In the genomic region with DNA sequence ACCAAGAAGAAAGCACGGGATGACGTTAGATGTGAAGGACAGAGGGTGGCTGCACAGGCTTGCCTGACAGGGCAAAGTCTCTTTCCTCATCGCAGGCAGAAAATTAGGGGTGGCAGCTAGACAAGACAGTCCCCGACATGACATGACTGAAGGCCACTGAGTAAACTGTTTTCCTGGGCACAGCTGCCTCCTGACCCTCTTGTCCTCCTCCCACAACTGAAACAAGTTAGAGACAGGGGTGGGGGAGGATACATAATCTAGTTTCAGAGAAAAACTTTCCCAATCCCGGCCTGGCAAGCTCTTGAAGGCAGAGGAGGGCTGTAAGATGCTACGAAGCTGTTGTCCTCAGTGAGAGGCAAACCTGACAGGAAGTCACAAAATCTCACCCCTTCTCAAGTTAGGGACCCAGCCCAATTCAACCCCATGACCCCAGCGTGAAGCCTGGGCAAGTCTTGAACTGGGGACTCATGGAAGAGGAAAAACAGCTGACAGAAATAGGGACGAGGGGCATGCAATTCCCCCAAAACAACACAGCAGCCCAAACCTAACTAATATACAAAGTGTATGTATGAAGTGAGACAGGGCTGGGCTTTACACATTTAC, we compare ENCODE assay signal across 8 mouse cellular contexts. TPM values are rescaled to one million over a fixed set of nuclear protein-coding genes. Genes with fewer than 3 reads are reported as not detected.
DNase-seq lines count a peak whose midpoint lies in the region; ATAC-seq and TF ChIP-seq lines count a peak whose summit lies in the region.

No protein-coding gene starts in this region.

- peak; percentile 24 for DNase-seq in gastrocnemius, adult 2 months
- no peak for DNase-seq in gastrocnemius, postnatal 14 days
- DNase-seq in midbrain, embryonic 10.5 days (ENCODE audit: low spot score) = no peak

- no peaks in the 10 kb centered on the region for H3K27me3 ChIP-seq in hindbrain, embryonic 13.5 days
- no peaks in the 10 kb centered on the region for H3K27me3 ChIP-seq in midbrain, embryonic 10.5 days (ENCODE audit: low read depth, poor library complexity, severe bottlenecking)

- no peak for TF ChIP-seq POLR2A in bone marrow macrophage, adult 2 months (IDR thresholded peaks at IDR 0.05; ENCODE audit: borderline replicate concordance, low read depth, low read length)

- no peak for TF ChIP-seq CTCF in gastrocnemius, adult 2 months (IDR thresholded peaks at IDR 0.05)
- TF ChIP-seq CTCF in bone marrow macrophage, adult 2 months (IDR thresholded peaks at IDR 0.05; ENCODE audit: low read depth, low read length) = no peak

- no peak for ATAC-seq in hindbrain, embryonic 13.5 days (ENCODE audit: low FRiP score)
- no peak for ATAC-seq in monocyte, adult 5-6 weeks (replicated peaks; ENCODE audit: insufficient number of reproducible peaks, low FRiP score, low TSS enrichment, poor library complexity, severe bottlenecking)
- no peak for ATAC-seq in CD4-positive, CD25-positive, alpha-beta regulatory T cell, adult 4 months
- ATAC-seq in erythroid progenitor cell, adult 5-6 weeks (replicated peaks; ENCODE audit: low FRiP score, poor library complexity, severe bottlenecking) = no peak

- H3K36me3 ChIP-seq in hindbrain, embryonic 13.5 days = 0 out of 2 replicates have a peak, but pooled peaks cover 3% of the 10 kb centered on the region
- H3K36me3 ChIP-seq in midbrain, embryonic 10.5 days = peaks cover 5% of the 10 kb centered on the region; the same call in 1 of the 2 replicates

- peak overlapping the region; percentile 84 for H3K4me2 ChIP-seq in hindbrain, embryonic 13.5 days

- H3K27ac ChIP-seq in gastrocnemius, adult 2 months = peak overlapping the region; percentile 98
- peak overlapping the region; percentile 86 for H3K27ac ChIP-seq in bone marrow macrophage, adult 2 months (ENCODE audit: insufficient read depth, low read depth, low read length)
- peak overlapping the region; percentile 95 for H3K27ac ChIP-seq in hindbrain, embryonic 13.5 days
- H3K27ac ChIP-seq in midbrain, embryonic 10.5 days (replicated peaks) = peak overlapping the region; percentile 97

- intact Hi-C loops in gastrocnemius, adult 2 months (cut with DNase I) = no loop called here
- intact Hi-C loops in gastrocnemius, postnatal 14 days (cut with DNase I; ENCODE audit: low total_unique reads) = no loop called here

- H3K9ac ChIP-seq in hindbrain, embryonic 13.5 days = peak overlapping the region; percentile 97

- no peaks in the 10 kb centered on the region for H3K9me3 ChIP-seq in hindbrain, embryonic 13.5 days
- no peaks in the 10 kb centered on the region for H3K9me3 ChIP-seq in midbrain, embryonic 10.5 days (replicated peaks)

- peak overlapping the region; percentile 78 for H3K4me3 ChIP-seq in gastrocnemius, adult 2 months
- peak overlapping the region; percentile 73 for H3K4me3 ChIP-seq in bone marrow macrophage, adult 2 months (ENCODE audit: insufficient read depth, low read length)
- H3K4me3 ChIP-seq in hindbrain, embryonic 13.5 days = peak overlapping the region; percentile 91
- H3K4me3 ChIP-seq in midbrain, embryonic 10.5 days = peak overlapping the region; percentile 86

- H3K4me1 ChIP-seq in bone marrow macrophage, adult 2 months (ENCODE audit: control insufficient read depth, insufficient read depth, low read length) = peaks cover 33% of the 10 kb centered on the region
- H3K4me1 ChIP-seq in hindbrain, embryonic 13.5 days (replicated peaks) = peaks cover 66% of the 10 kb centered on the region
- peaks cover 79% of the 10 kb centered on the region for H3K4me1 ChIP-seq in midbrain, embryonic 10.5 days

- whole genome bisulfite sequencing in hindbrain, embryonic 13.5 days = 23% methylated on average over 8 of the region's 8 CpGs
- WGBS in midbrain, embryonic 10.5 days = 29% methylated on average over 8 of the region's 8 CpGs

RNA-seq across cellular contexts. Expression of gene Lrp1, which starts 1.7 kb away (rescaled TPM):
- total RNA-seq in gastrocnemius, adult 2 months (2021) = 10 to 100 TPM; 34.6 to 71.3 TPM
- total RNA-seq in gastrocnemius, postnatal 14 days (2021) = 100 to 1,000 TPM in 1 of 2 experiments, 10 to 100 TPM in 1; 73.8 to 101 TPM
- polyA plus RNA-seq in bone marrow macrophage, adult 2 months (2012; ENCODE audit: insufficient read depth, insufficient read length, missing spikeins) = 361 and 418 TPM in 2 replicates
- polyA plus RNA-seq in hindbrain, embryonic 13.5 days (2015; fragmentation: Nextera tagmentation; extraction: Ambion mirVana) = 101 and 108 TPM in 2 replicates
- 54.9 and 69.8 TPM in 2 replicates for polyA plus RNA-seq in midbrain, embryonic 10.5 days (2016; fragmentation: Nextera tagmentation; extraction: Ambion mirVana)
- 147 to 219 TPM (median 171 TPM) in 3 replicates for total RNA-seq in monocyte, adult 5-6 weeks (2017)
- under 1 TPM; 0.30 to 0.96 TPM for polyA plus RNA-seq in CD4-positive, CD25-positive, alpha-beta regulatory T cell, adult 4 months (2017; shearing (Covaris generic))
- 19.7 and 21.6 TPM in 2 replicates for total RNA-seq in erythroid progenitor cell, adult 5-6 weeks (2015; ENCODE audit: low replicate concordance)
- total RNA-seq in erythroid progenitor cell, adult 5-6 weeks (2017; ENCODE audit: low replicate concordance) = 11.5 and 13.1 TPM in 2 replicates

RNA-seq across cellular contexts. Expression of gene Stat6, which starts 23.6 kb away (rescaled TPM):
- 10 to 100 TPM; 17.1 to 18.9 TPM for total RNA-seq in gastrocnemius, adult 2 months (2021)
- 10 to 100 TPM; 16.1 to 16.6 TPM for total RNA-seq in gastrocnemius, postnatal 14 days (2021)
- 128 and 144 TPM in 2 replicates for polyA plus RNA-seq in bone marrow macrophage, adult 2 months (2012; ENCODE audit: insufficient read depth, insufficient read length, missing spikeins)
- 4.9 and 5.0 TPM in 2 replicates for polyA plus RNA-seq in hindbrain, embryonic 13.5 days (2015; fragmentation: Nextera tagmentation; extraction: Ambion mirVana)
- polyA plus RNA-seq in midbrain, embryonic 10.5 days (2016; fragmentation: Nextera tagmentation; extraction: Ambion mirVana) = 8.2 and 8.9 TPM in 2 replicates
- total RNA-seq in monocyte, adult 5-6 weeks (2017) = 171 to 211 TPM (median 204 TPM) in 3 replicates
- polyA plus RNA-seq in CD4-positive, CD25-positive, alpha-beta regulatory T cell, adult 4 months (2017; shearing (Covaris generic)) = 100 to 1,000 TPM; 173 to 320 TPM
- 11.5 and 26.8 TPM in 2 replicates for total RNA-seq in erythroid progenitor cell, adult 5-6 weeks (2015; ENCODE audit: low replicate concordance)
- total RNA-seq in erythroid progenitor cell, adult 5-6 weeks (2017; ENCODE audit: low replicate concordance) = 11.3 and 16.6 TPM in 2 replicates

RNA-seq across cellular contexts. Expression of gene Nemp1, which starts 47.5 kb away (rescaled TPM):
- 1 to 10 TPM; 1.5 to 2.1 TPM for total RNA-seq in gastrocnemius, adult 2 months (2021)
- 1 to 10 TPM; 2.3 to 2.7 TPM for total RNA-seq in gastrocnemius, postnatal 14 days (2021)
- polyA plus RNA-seq in bone marrow macrophage, adult 2 months (2012; ENCODE audit: insufficient read depth, insufficient read length, missing spikeins) = 11.0 and 13.5 TPM in 2 replicates
- polyA plus RNA-seq in hindbrain, embryonic 13.5 days (2015; fragmentation: Nextera tagmentation; extraction: Ambion mirVana) = 3.9 and 4.0 TPM in 2 replicates
- 9.0 TPM in 2 replicates for polyA plus RNA-seq in midbrain, embryonic 10.5 days (2016; fragmentation: Nextera tagmentation; extraction: Ambion mirVana)
- 16.1 to 28.4 TPM (median 17.2 TPM) in 3 replicates for total RNA-seq in monocyte, adult 5-6 weeks (2017)
- 1 to 10 TPM; 2.5 to 4.0 TPM for polyA plus RNA-seq in CD4-positive, CD25-positive, alpha-beta regulatory T cell, adult 4 months (2017; shearing (Covaris generic))
- 73.5 and 83.4 TPM in 2 replicates for total RNA-seq in erythroid progenitor cell, adult 5-6 weeks (2015; ENCODE audit: low replicate concordance)
- 69.6 and 83.2 TPM in 2 replicates for total RNA-seq in erythroid progenitor cell, adult 5-6 weeks (2017; ENCODE audit: low replicate concordance)

RNA-seq across cellular contexts. Expression of gene Nab2, which starts 49.1 kb away (rescaled TPM):
- 1 to 10 TPM; 2.8 to 3.2 TPM for total RNA-seq in gastrocnemius, adult 2 months (2021)
- total RNA-seq in gastrocnemius, postnatal 14 days (2021) = 1 to 10 TPM; 4.9 to 5.5 TPM
- 21.4 and 25.4 TPM in 2 replicates for polyA plus RNA-seq in bone marrow macrophage, adult 2 months (2012; ENCODE audit: insufficient read depth, insufficient read length, missing spikeins)
- polyA plus RNA-seq in hindbrain, embryonic 13.5 days (2015; fragmentation: Nextera tagmentation; extraction: Ambion mirVana) = 2.3 and 3.3 TPM in 2 replicates
- 3.9 and 4.4 TPM in 2 replicates for polyA plus RNA-seq in midbrain, embryonic 10.5 days (2016; fragmentation: Nextera tagmentation; extraction: Ambion mirVana)
- 12.6 to 35.9 TPM (median 17.8 TPM) in 3 replicates for total RNA-seq in monocyte, adult 5-6 weeks (2017)
- 10 to 100 TPM in 1 of 2 experiments, 1 to 10 TPM in 1; 8.9 to 10.8 TPM for polyA plus RNA-seq in CD4-positive, CD25-positive, alpha-beta regulatory T cell, adult 4 months (2017; shearing (Covaris generic))
- 2.5 TPM in 1 of 2 replicates, not detected in the other for total RNA-seq in erythroid progenitor cell, adult 5-6 weeks (2015; ENCODE audit: low replicate concordance)
- 1.7 and 3.1 TPM in 2 replicates for total RNA-seq in erythroid progenitor cell, adult 5-6 weeks (2017; ENCODE audit: low replicate concordance)
